Mouse (Mus musculus) c-Kit-positive CD71-negative TER-119-negative erythroid progenitor cells, embryonic 14.5 days (primary cell): ENCODE results near the gene Mapk8ip3.

Experiments used
- DNase-seq: peaks from one replicate; pipeline ENCODE4 v3.0.0-alpha.2; 2013; ENCODE audit warnings: low read depth

Gene Mapk8ip3

DNA sequence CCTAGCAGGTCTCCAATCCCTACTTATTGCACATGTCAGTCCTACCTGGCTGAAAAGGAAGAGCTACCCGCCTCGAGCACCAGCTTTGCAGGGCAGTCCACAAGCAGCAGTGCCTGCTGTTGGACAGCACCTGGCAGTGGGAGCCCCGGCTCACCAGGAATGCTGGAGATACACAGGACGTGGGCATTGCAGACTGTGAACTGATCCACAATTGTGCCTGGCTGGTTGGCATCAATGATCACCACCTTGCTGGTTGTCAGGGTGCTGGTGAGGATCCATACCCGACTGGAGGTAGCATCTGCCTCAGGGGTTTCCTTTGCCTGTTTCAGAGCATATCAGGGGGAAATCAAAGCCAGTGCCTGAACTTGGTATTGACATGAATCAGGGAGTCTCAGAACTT lies 34.7 kb downstream of the Mapk8ip3 start:
- DNase-seq = no peak

DNA sequence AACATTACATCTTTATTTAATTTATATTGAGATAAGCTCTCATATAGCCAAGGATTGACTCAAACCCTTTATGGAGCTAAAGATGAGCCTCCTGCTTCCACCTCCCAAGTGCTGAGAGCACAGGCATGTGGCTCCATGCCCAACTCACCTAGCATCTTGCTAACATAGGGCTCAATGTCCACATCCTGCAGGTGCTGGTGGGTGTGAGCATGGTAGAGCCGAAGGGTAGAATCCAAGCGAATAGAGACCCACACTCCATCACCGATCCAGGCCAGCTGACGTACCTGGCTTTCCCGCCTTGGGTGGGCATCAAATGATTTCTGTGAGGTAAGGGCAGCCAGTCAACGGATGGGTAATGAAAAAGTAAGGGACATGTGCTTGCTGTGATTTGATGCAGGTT lies 36.8 kb downstream of the Mapk8ip3 start:
- DNase-seq = no peak

DNA sequence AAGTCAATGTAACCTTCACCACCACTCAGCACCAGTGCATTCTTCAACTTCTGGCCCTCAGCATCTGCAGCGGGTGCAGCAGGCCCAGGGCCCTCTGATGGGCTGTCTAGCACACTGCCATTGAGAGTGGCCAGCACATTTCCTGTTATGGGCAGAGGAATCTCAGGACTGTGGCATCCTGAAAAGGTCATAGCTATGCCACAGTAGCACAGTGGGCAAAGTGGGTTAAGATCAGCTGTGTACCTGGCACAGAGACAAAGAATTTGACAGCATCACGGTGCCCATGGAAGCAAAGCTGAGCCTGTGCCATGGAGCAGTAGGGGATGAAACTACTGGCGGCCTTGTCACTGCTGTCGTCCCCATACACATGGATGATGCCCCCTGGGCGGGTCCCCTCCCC lies 37.6 kb downstream of the Mapk8ip3 start:
- DNase-seq = no peak

DNA sequence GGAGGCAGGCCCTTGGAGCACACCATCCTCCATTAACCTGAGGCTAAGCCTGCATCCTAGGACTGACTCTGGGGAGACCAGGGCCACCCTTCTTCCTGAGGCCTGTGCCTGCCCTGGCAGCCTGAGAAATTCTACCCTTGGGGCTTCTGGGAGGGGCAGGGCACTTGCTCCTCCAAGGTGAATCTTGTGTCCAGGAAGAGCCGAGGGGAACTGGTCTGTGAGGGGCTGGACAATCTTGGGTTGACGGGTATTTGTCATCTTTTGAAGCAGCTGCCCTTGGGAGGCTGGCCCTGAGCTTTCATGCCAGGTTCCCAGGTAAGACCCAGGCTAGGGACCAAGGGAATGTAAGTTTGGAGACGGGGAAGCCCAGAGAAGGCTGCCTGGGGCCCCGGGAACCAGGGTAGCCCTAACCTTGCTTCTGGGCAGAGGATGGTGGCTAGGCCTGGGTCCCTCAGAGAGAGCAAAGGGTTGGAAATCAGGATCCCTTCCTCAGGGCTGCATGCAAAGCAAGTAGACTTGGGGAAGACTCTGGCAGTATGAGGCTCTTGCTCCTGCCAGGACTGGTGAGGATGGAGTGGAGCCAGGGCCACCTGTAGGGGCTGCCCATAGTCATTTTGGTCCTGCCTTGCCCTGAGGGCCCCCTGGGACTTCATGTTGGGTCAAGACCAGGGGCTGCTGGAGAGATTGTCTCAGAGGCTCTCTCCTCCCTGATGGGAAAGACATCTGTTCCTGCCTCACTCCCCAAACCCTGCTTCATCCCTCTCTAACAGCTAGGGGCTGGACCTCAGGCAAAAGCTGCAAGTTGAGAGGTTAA lies 38.5 kb downstream of the Mapk8ip3 start:
- DNase-seq = no peak

DNA sequence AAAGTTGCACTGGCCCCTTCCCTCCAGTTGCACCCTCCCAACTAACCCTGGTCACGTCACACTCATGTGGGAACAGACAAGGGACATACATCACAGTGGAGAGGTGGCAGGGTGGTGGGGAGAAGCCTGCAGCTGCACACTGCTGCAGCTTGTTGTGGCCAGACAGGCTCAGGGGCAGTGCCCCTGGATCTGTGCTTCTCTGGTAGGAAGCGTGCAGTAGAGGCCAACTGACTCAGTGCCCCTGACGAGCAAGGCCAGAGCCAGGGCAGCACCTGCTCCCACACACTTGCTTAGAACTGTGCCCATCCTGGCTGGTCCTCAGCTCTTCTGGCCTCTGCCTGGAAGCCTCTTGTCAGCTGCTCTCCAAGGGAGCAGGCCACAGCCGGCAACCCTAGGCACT lies 39.2 kb downstream of the Mapk8ip3 start:
- DNase-seq = no peak

DNA sequence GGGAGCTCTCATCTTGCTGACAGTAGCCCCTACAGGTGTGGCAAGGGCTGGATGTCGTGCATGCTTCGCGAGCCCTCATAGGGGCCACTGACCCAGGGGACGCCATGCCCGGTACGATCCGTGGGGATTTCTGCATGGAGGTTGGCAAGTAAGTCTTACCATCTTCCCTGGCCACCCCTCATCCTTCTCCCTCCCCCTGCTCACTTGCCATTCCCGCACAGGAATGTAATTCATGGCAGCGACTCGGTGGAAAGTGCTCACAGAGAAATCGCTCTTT lies 39.8 kb downstream of the Mapk8ip3 start:
- no peak for DNase-seq

DNA sequence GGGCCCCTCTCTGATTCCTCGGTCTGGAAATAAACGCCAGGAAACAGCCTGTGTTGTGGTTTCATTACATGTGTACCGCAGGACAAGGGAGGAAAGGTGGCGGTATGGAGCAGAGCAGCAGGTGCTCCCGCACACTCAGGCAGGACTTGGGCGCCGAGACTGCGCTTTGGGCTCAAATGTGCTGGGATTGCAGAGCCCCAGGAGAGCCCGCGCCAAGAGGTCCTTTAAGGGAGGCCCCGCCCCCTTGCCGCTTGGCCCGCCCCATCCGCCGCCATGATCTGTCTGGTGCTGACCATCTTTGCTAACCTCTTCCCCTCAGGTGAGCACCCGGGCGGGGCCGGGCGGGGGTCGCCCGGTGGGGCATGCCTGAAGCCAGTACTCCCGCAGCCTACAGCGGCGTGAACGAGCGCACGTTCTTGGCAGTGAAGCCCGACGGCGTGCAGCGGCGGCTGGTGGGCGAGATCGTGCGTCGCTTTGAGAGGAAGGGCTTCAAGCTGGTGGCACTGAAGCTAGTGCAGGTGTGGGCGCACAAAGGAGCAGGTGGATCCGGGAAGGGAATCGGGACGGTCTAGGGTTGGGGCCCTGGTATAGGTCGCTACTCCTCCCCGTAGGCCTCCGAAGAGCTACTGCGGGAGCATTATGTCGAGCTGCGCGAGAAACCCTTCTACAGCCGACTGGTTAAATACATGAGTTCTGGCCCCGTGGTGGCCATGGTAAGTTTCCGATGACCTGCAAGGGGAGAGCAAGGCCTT lies 40.4 kb downstream of the Mapk8ip3 start, which contains the start of gene Nme3:
TSS of gene Nme3 (plus strand) at position 260 of the 752 bp plus-strand sequence.
- peak; percentile 54 for DNase-seq

DNA sequence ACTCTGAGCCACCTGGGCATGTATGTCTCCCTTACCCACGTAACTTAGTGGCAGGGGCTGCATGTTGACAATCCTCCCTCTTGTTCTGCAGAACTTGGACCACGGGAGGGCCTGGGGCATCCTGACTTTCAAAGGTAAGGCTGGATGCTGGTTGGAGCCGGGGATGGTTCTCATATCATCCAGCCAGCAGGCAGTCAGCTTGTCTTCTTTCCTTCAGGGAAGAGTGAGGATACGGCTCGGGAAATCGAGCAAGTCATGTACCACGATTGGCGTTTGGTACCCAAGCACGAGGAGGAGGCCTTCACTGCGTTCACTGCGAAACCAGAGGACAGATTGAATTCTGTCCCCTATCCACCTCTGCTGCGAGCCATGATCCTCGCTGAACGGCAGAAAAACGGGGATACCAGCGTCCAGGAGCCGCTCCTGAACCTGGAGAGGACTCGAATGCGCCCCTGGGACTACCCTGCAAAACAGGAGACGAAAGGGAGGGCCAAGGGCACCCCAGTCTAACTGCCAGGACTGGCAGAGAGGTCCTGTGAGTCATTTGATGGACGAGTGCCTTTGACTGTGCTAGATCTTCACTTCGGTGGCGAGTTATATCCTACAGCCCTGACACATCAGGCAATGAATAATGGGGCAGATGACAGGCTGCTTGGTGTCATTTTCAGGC lies 41.1 kb downstream of the Mapk8ip3 start:
- no peak for DNase-seq

DNA sequence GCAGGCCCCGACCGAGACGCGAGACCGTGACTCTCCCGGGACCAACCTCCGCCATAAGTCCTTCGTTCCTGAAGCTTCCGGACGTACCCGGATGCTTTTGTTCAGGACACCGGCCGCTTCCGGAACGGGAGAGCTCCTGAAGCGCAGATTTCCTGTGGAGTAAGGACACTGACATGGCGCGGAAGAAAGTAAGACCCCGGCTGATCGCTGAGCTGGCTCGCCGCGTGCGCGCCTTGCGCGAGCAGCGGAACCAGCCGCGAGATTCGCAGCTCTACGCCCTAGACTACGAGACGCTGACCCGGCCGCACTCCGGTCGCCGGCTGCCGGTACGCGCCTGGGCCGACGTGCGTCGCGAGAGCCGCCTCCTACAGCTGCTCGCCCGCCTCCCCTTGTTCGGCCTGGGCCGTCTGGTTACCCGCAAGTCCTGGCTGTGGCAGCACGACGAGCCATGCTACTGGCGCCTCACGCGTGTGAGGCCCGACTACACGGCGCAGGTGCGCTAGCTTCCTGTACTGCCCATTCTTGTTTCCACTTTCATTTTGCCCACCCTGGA lies 41.7 kb downstream of the Mapk8ip3 start, which contains the start of the genes Eme2 and Mrps34:
TSS of gene Eme2 (minus strand) at position 93 of the 553 bp plus-strand sequence.
TSS of gene Mrps34 (plus strand) at position 122 of the 553 bp plus-strand sequence.
- DNase-seq = peak; percentile 83

DNA sequence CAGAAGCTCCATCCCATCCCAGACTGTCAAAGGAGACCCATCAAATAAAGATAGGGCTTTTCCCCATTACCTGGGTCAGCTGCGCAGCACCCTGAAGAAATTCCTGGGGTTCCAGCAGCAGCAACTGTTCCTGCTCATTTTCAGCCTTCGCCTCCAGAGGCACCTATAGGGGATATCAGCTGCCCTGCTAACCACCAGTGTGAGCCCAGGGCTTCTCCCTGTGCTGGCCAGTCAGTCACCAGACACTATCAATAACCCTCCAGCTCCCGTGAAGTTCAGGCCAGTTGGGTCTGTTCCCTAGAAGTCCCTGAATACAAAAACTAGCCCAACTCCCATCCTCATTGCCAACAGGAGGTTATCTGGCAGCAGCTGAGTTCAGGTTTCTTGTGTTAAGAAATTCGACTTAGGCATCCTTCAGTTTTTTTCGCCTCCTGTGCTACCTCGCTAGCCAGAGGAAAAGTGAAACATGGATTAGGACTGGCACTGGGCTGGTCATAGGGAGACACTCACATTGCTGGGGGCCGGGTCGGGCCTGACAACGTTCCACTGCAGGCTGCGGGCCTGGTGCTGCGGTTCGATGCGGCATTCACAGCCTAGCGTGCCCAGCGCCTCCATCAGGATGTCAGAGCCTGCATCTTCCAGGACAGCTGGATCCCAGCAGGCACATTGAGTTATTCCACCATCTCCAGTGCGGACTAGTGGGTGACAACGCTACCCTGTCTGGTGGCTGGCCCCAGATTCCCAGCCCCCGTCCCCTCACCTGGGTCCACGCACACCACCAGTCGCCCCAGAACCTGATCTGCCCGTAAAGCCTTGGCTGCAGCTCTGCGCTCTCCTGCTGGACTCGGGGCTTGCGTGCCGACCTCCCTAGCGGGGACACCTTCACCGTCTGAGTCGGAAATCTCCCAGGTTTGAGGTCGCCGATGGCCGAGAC lies 42.4 kb downstream of the Mapk8ip3 start:
- no peak for DNase-seq

DNA sequence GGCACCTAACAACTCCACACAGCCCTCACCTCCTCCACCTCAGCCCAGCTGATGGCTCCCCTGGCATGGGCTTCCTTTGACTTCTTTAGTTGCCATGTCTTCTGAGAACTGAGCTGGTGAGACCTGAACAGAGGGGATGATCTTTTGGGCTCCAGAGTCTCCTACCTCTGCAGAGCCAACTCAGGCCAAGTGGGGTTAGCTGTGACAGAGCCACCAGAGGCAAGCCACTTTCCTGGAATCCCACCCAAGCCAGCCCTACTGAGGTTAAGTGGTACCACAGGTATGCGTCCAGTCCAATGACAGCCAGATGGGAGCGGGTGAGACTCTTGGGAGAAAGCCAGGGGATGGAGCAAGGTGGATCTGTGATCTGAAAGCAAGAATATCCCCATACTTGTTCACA lies 43.5 kb downstream of the Mapk8ip3 start:
- no peak for DNase-seq

DNA sequence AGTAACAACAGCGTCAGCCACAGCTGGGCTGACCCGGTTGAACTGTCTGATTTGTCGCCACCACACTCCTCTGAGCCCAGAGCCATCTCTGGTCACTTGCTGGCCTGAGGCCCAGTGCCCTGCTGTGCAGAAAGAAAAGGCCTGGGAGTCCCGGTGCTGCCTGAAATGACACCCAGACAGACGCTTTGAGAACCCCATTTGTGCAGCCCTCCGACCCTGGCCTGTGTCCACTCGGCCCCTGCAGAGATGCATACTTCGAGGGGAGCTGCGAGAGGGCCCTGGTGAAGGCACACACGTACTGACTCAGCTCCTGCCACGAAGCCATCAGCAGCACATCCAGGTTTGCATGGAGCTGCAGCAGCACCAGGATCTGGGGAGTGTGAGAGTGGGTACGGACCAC lies 44.0 kb downstream of the Mapk8ip3 start:
- no peak for DNase-seq

DNA sequence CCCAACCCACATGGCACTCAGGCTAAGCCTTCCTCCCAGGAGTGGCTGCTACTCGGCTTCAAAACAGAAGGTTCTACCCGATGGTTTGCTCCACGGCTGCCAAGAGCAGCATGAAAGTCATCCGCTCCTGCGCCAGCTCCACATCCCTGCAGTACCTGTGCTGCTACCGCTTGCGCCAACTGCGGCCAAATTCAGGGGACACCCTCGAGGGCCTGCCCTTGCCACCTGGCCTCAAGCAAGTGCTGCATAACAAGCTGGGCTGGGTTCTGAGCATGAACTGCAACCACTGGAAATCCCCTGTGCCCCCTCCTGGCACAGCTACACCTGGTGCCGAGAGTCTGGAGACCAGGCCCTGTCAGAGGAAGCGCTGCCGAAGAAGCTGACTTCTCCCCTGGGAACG lies 45.5 kb downstream of the Mapk8ip3 start:
- no peak for DNase-seq

DNA sequence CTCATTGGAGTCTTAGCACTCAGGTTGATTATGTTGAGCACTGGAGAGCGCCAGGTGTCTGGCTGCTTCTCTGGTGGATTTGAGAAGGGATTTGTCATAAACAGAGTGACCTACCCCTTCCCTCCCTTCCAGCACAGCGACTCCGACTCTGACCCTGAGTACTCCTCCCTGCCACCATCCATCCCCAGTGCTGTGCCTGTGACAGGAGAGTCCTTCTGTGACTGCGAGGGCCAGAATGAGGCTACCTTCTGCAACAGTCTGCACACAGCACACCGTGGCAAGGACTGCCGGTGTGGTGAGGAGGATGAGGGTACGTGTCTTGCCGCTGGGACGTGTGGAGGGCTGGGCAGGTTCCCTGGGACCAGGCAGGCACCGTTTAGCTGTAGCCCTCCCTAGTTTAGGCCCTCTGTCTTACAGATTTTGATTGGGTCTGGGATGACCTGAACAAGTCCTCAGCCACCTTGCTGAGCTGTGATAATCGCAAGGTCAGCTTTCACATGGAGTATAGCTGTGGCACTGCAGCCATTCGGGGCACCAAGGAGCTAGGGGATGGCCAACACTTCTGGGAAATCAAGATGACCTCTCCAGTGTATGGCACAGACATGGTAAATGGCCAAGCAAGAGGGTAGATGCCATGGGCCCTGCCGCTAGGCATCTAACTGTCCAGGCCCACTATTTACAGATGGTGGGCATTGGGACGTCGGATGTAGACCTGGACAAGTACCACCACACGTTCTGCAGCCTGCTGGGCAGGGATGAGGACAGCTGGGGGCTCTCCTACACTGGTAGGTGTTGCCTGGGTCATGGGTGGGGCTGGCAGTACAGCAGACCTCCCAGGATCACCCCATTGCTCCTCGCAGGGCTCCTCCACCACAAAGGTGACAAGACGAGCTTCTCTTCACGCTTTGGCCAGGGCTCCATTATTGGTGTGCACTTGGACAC lies 46.4 kb downstream of the Mapk8ip3 start:
- DNase-seq = no peak

DNA sequence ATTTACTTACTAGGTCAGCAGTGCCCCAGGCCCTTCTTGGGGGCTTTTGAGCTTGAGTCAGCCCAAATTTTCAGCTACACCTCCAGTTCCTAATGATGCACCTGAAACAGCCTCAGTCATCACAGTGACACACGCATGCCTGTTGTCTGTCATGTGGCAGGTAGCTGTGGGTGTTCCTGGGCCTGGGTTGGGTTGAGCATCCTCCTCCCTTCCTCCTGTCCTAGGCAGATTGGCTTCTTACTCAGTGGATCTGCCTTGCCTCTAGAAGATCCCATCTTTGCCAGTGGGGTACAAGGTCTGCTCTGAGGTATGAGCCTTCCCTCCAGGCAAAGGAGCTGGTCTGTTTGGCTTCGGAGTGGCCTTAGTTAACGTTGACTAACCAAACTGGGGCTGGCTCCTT lies 47.9 kb downstream of the Mapk8ip3 start:
- no peak for DNase-seq

DNA sequence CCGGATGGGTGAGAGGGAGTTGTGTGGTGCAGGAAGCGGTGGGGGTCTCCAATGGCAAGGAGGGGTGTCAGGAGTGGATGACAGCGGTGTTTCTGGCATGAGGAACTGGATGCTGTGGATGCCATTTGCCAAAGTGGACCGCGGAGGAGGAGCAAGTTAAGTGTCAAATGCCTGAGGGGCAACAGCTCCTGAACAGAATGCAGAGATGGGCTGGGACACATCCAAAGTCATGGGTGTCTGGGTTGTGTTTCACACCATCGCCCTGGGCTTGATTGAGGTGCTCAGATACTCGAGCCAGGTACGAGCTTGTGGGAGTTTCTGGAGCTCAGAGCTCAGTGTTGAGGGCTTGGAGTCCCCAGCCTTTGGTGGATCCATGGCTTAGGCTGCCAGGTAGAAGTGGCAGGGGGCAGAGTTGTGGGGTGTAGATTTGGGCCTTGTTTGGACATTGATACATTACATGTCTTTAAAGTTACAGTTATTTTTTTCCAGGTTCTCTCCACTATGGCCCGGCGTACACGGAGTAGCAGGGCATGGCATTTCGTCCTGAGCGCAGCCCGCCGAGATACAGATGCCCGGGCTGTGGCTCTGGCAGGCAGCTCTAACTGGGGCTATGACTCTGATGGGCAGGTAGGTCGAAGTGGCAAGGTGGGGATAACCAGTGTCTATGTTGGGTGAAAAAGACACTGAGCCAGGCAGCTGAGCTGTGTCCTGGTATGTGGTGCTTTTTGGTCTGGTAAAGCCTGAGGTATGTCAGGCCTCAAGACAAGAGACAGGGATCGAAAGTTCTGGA lies 49.3 kb downstream of the Mapk8ip3 start:
- DNase-seq = peak; percentile 13

DNA sequence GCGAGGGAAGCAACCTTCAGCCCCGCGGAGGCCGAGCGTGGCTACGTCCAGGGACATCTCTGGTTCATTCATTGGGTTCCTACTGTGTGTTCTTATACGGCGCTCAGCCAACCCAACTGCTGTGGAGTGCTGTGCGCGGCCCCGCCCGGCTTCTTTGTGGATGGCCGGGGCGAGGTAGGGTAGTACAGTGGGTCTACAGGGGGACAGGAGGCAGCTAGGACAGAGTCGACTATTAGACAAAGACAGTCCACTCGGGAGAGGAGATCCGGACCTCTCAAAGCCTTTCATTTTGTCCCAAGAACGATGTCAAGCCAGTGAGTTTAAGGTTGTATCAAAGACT lies 49.9 kb downstream of the Mapk8ip3 start:
- DNase-seq = peak; percentile 16

DNA sequence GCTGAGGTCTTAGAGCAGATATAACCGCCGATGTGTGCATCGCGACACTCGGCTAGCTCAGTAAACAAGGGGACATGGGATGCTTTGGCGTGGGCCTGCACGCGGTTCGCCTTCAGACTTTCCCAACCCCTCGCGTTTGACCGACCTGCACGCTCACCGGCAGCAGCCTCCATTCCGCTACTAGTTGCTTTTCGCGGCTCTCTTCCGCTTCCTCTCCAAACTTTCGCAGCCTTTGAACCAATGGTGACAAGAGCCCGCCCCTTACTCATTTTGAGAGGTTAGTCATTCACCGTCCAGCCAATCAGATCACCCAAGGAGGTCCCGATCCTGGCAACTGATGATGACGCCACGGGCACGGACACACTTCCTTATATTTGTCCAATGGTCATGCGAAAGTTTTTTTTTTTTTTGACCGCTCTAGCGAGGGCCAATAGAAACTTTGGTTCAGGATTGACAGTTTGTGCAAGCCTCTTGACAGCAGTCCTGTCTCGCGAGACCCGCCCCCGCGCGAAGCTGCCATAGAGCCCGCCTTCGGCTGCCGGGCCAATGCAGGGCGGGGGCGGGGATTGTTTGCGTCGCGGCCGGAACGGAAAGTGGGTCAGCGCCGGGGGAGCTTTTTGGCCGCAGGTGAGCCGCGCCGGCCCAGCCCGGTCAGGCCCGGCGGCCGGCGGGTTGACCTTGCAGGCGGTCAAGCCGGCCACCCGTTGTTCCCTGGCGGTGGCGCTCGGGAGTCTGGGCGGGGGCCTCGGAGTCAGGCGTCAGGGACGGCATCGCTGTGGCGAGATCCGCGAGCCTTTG lies 50.4 kb downstream of the Mapk8ip3 start, which contains the start of the genes Nubp2 and Spsb3:
TSS of gene Nubp2 (minus strand) at position 216 of the 798 bp plus-strand sequence.
TSS of gene Spsb3 (plus strand) at position 510 of the 798 bp plus-strand sequence.
- DNase-seq = peak; percentile 99
